Mouse (Mus musculus): Measurements from ENCODE around the gene Fabp7. TPM values are rescaled to one million over a fixed set of nuclear protein-coding genes. Genes with fewer than 3 reads are reported as not detected.

The Fabp7 gene
- polyA plus RNA-seq (2012; rRNA removed) = not detected in 2 replicates

GRCm38 (mm10) chr10:57784876-57785150 is at the start of gene Fabp7:
Gene Fabp7, plus strand, starts transcription at chr10:57784881.

DNA sequence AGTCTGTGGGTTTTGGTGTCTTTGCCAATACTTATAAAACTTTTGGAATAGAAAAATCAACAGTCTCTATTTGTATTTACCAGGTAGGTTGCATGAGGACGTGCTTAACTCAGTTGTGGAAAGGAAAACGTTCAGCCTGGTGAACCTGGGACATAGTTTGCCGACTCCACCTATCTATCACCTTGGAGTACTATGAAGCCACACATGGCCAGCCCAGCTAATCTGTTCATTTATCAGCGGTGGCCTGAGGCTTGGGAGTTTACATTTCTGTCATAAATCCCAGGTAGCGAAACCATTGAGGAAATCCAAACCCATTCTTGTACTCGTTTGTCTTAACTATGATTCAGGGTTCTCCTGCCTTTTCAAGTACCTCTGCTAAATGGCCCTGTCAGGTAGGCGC is 9.3 kb downstream of the Fabp7 start, which contains the start of gene Smpdl3a:
TSS of gene Smpdl3a (plus strand) at position 318 of the 400 bp plus-strand sequence.

Other genes with a start within 250 kb of the Fabp7 start
- 0.33 and 0.93 TPM in 2 replicates for gene Pkib, start 152.9 kb upstream of the Fabp7 start, polyA plus RNA-seq (2012; rRNA removed)
- gene Smpdl3a, start 9.5 kb downstream of the Fabp7 start, polyA plus RNA-seq (2012; rRNA removed) = 58.4 and 68.0 TPM in 2 replicates

Measured in ovary, adult 2 months (tissue).